Mouse (Mus musculus) thymus, adult 18-20 months (tissue): Measurements from ENCODE around the gene Malrd1.

ENCODE experiments used
- DNase-seq, 2 experiments: peaks; one replicate each; pipeline ENCODE4 v3.0.0; 2022; ENCODE audit warnings: mixed read lengths in 2 of 2

The Malrd1 gene

GRCm38 (mm10) chr2:16032804-16033203 is 506.5 kb downstream of the Malrd1 start:
- DNase-seq, result no peak

DNA sequence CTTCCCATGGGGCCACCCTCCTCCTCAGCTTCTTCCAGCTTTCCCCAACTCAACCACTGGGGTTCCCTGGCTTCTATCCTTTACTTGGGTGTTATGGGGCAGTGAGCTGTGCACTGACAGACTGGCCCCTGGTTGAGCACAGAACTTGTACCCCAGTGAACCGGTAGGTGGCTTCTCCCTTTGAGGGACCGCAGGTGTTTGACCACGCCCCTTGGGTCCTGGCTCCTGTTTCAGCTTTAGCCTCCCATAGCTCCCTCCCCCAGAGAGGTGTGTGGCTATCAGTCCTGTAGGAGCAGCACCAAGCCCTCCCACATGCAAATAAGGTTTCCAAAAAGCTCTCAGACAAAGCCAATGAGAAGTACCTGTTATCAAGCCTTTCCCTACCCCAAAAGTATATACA is 584.4 kb downstream of the Malrd1 start:
- DNase-seq, result no peak

GRCm38 (mm10) chr2:16113333-16113732 is 587.1 kb downstream of the Malrd1 start:
- no peak for DNase-seq

DNA sequence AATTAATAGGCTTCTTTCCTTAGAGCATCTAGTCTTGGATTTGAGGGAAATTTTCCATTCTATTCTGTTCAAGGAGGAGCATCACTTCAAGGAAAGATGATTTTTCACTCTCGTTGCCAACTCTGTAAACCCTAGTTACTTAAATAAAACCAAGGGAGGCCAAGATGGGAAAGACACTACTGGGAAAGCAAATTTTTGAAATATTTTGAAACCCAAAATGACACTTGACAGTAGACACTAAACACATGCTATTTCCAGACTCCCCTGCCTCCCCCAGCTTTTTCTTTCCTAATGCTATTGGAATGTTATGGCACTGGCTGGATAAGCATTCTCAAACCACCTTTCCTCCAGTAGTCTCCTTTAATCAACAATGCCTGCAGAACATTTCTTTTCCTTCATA is 621.7 kb downstream of the Malrd1 start:
- no peak for DNase-seq

GRCm38 (mm10) chr2:16152623-16153022 is 626.3 kb downstream of the Malrd1 start:
- no peak for DNase-seq

DNA sequence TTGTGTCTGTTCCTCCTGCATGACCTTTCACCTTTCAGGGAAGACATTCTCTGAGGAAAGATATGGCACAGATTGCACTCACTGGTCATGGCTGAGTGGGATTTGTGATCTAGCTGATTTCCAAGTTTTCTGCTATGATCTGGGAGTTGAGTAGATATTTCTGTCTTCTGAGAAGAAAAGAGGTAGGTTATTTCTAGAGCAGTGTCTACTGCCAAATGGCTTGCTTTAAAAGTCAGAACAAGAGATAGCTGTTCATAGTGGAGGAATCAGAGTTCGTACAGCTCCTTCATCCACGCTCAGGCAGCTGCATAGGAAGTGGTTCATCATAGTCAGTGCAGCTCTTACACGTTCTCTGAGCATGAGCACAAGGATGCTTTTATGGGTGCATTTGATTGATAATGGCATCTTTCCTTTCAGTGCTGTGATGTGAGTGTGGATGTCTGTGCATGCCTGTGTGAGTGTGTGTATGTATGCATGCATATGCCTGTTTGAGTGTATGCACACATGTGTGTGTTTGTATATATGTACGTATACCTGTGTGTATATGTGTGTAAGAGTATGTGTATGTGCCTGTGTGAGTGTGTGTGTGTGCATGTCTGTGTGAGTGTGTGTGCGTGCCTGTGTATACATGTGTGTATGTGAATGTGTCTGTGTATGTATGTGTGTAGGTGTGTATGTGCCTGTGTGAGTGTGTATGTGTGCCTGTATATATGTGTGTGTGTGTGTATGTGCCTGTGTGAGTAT is 637.1 kb downstream of the Malrd1 start:
- no peak for DNase-seq

DNA sequence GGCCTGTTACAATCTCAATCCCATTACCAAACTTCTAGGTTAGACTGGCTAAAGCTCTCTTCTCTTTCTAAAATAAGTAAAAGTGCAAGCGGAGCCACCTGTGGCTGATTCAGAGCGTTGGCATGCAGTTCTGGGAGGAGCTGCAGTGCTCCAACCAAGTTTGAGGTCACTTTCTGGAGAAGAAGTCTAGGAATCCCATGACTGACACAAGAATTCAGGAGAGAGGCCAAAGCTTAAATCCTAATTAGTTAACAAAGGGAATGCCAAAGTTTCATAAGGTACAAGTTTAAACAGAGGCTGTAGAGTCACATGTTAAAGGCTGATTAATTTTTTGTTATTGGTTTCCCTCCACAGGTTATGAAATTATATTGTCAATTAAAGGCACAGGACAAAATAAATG is 642.3 kb downstream of the Malrd1 start:
- no peak for DNase-seq

DNA sequence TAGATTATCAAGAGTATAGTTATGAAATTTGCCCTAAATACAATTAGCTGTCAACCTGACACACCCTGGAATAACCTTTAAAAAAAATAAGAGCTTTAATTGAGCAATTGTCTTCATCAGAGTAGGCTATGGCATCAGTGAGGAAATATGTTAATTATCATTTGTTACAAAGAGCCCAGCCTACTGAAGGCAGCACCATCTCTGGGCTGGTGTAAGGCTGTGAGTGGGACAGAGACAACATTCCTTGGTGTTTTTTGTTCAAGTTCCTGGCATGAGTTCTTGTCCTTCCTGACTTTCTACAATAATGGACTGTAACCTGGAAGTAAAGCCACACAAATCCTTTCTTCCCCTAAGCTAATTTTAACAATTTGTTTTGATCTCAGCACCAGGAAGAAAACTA is 645.8 kb downstream of the Malrd1 start:
- DNase-seq, result no peak

DNA sequence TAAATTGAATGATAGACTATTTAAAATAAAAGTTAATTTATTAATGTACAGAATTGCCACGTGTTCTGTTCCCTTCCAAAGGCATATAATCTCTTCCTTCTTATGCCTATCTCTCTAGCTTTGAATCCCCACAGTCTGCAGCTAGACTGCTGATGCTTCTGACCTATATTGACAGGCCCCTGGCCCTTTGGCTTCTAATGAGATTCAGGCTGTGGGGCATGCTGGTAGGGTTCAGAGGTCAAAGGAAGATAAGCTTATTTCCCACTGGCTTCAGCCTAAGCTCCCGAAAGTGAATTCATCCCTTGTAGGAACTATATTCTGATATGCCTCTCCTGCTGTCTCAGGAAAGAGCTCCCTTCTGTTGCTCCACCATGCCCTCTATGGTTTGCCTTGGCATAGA is 647.1 kb downstream of the Malrd1 start:
- DNase-seq, result no peak

DNA sequence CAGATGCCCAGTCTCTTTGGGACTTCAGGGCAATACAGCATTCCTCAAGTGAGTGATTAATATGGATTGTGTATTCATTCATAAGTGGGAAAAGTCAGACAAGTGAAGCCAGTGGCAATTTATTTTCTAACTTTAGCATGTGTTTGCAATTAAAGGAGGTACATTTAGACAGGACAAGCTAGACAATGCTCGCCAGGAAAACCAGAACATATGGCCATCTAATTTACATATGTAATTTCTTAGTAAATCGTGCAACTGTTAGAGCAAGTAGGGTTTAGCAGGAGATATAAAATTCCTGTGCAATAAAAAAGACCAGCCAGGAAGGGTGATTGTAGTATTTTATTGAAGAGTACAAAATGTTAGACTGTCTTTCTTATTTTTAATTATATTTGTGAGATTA is 655.9 kb downstream of the Malrd1 start:
- no peak for DNase-seq

GRCm38 (mm10) chr2:16183158-16183557 is 656.9 kb downstream of the Malrd1 start:
- no peak for DNase-seq

DNA sequence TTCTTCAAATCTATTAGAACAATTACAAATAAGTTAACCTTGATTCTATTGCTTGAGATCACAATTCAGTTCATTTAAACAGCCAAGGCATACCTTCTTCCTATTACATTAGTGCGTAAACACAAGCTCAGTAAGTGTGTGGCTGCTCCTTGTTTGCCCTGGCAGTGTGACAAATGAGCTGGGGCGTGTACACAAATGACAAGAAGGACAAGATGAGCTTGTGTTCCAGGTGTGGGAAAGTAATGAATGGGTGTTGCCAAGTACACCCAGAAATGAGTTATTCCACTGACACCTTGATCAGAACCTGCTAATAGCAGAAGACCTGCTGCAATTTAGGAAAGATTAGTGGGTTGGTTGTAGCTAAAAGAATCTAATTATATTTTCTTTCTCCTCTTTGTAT is 683.7 kb downstream of the Malrd1 start:
- DNase-seq, result no peak

- DNase-seq, result no peak
These were observed 686.5 kb downstream of the Malrd1 start for GRCm38 (mm10) chr2:16212752-16213151.

- DNase-seq, result no peak
These were observed 687.8 kb downstream of the Malrd1 start for GRCm38 (mm10) chr2:16214111-16214510.

DNA sequence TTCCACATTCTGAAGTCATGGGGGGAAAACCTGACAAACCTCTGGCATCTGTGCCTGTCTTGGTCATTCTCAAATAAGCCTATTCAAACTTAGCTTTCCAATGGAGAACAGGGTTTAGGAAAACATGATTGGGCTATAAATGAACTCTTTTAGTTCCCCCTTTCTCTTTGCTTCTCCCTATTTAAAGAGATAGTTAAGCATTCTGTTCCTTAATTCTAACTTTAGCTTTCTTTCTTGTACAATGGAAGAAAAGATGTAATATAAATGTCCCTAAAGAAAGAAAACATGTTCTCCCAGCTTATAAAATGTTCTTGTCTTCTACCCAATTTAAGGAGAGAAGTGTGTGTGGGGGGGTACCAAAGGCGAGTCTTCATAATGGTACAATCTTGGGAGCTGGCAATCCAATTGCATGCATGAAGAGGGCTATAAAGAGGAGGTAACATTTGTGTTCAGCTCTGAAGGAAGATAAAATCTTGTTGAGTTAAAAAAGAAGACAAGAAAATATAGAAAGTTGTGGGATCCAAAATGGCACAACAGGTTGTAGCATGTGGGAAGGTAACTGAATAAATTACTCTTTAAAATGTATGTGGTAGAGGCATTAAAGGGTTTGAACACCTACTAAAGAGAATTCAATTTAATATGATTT is 702.0 kb downstream of the Malrd1 start:
- no peak for DNase-seq

DNA sequence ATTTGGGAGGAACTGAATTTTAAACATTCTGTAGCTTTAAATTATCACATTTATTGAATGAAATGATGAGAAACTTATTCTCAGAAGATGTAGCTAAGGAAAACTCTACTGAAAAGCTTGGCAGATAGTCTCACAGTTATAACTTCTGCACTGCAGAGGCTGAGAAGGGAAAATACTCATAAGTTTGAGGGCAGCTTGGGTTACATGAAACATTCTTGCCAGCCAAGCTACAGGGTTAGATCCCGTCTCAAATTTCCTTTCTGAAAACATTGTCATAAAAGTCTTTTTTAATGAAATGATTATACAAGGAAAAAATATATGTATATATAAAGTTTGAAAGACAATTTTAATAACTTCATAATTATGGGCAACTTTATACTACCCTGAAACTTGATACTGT is 714.6 kb downstream of the Malrd1 start:
- DNase-seq, result no peak

GRCm38 (mm10) chr2:16243097-16243496 is 716.8 kb downstream of the Malrd1 start:
- DNase-seq, result no peak

GRCm38 (mm10) chr2:16248861-16249260 is 722.6 kb downstream of the Malrd1 start:
- DNase-seq, result no peak

- DNase-seq, result no peak
These were observed 726.0 kb downstream of the Malrd1 start for GRCm38 (mm10) chr2:16252274-16252673.
